Mouse (Mus musculus): ENCODE measurements around the gene Tbc1d22b. TPM values are rescaled to one million over a fixed set of nuclear protein-coding genes. Genes with fewer than 3 reads are reported as not detected.
"Not testable (repeated sequence)": the region's sequence is repeated elsewhere in the genome, so short reads cannot be mapped to it uniquely, and the experiment has no call there.

Tbc1d22b gene
- polyA plus RNA-seq, 1 experiment from 2014 or later, result 15.6 TPM

- H3K4me2 ChIP-seq (replicated peaks; ENCODE audit: low read depth, low read length), result no peak overlapping the region
- no peak for ATAC-seq (ENCODE audit: insufficient number of reproducible peaks, insufficient read depth, low FRiP score, low read depth)
- WGBS, result 43% methylated on average over 8 of the region's 8 CpGs
These were observed 38.9 kb upstream of the Tbc1d22b start for GRCm38 (mm10) chr17:29510691-29511090.

DNA sequence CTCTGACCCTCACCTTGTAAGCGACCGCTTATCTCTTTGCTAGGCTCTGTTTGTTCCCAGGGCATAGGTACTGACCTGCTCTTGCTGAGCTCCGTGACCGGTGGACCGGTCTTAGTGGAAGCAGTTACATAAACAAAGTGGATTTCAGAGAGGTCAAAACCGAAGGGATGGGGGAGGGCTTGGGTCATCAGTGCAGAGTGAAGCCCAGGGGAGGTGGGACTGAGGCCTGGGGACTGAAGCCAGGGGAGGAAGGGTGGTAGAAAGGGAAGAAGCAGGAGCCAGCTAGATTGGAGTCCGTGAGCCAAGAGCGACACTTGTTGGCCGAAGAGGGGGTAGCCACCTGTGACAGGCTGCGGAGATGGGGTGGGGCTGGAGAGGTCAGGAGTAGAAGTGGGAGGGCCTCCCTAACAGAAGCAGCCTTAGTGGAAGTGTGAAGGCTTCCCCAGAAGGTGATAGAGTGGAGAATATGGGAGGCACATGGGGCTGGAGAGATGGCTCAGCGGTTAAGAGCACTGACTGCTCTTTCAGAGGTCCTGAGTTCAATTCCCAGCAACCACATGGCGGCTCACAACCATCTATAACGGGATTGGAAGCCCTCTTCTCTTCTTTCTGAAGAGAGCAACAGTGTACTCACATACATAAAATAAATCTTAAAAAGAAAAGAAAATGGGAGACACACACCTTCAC is 36.4 kb upstream of the Tbc1d22b start:
- 23% methylated on average over 13 of the region's 13 CpGs for WGBS
- Histone ChIP-seq H3K27me3 (ENCODE audit: control insufficient read depth, insufficient read depth, low read length) (no peaks in the 10 kb centered on the region), H3K4me2 (replicated peaks; ENCODE audit: low read depth, low read length) (no peak overlapping the region), H3K4me3 (ENCODE audit: low read depth, low read length) (no peak overlapping the region), H3K9me3 (ENCODE audit: control insufficient read depth, low read depth, low read length) (no peaks in the 10 kb centered on the region), H3K27ac (ENCODE audit: low read length) (no peak overlapping the region), H3K36me3 (ENCODE audit: control insufficient read depth, insufficient read depth, low read length) (no peaks in the 10 kb centered on the region), H3K4me1 (ENCODE audit: control insufficient read depth, insufficient read depth, low read length) (no peaks in the 10 kb centered on the region), H3K9ac (replicated peaks; ENCODE audit: low read depth, low read length) (no peak overlapping the region)
- ATAC-seq (ENCODE audit: insufficient number of reproducible peaks, insufficient read depth, low FRiP score, low read depth), result peak; percentile 53; the same call in 1 of the 2 replicates

More at GRCm38 (mm10) chr17:29510691-29511090, 38.9 kb upstream of the Tbc1d22b start:
- no peak overlapping the region for H3K9ac ChIP-seq (replicated peaks; ENCODE audit: low read depth, low read length)
- no peaks in the 10 kb centered on the region for H3K36me3 ChIP-seq (ENCODE audit: control insufficient read depth, insufficient read depth, low read length)
- H3K27ac ChIP-seq (ENCODE audit: low read length), result no peak overlapping the region
- no peak overlapping the region for H3K4me3 ChIP-seq (ENCODE audit: low read depth, low read length)
- no peaks in the 10 kb centered on the region for H3K9me3 ChIP-seq (ENCODE audit: control insufficient read depth, low read depth, low read length)
- H3K4me1 ChIP-seq (ENCODE audit: control insufficient read depth, insufficient read depth, low read length), result no peaks in the 10 kb centered on the region
- no peaks in the 10 kb centered on the region for H3K27me3 ChIP-seq (ENCODE audit: control insufficient read depth, insufficient read depth, low read length)

DNA sequence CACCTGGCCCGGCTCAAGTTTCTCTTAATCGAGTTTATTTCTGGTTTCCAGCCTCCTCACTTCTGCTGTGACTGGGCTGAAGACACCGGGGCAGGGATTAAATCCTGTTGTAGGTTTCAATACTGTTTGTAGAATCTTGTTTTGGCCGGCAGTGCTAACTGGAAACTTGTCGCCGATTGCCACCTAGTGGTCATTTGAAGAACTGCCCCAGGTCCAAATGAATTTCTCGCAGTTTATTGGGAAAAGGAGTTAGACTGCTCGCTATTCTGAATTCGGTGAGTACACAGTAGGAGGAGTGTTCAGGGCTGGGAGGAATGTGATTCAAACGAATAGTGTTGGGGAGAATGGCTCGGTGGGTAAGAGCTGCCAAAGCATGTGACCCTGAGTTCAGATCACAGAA is 35.1 kb upstream of the Tbc1d22b start:
- peak; percentile 24; the same call in 1 of the 2 replicates for ATAC-seq (ENCODE audit: insufficient number of reproducible peaks, insufficient read depth, low FRiP score, low read depth)
- Histone ChIP-seq H3K9me3 (ENCODE audit: control insufficient read depth, low read depth, low read length) (no peaks in the 10 kb centered on the region), H3K9ac (replicated peaks; ENCODE audit: low read depth, low read length) (no peak overlapping the region), H3K4me1 (ENCODE audit: control insufficient read depth, insufficient read depth, low read length) (no peaks in the 10 kb centered on the region), H3K27me3 (ENCODE audit: control insufficient read depth, insufficient read depth, low read length) (no peaks in the 10 kb centered on the region), H3K4me2 (replicated peaks; ENCODE audit: low read depth, low read length) (no peak overlapping the region), H3K4me3 (ENCODE audit: low read depth, low read length) (no peak overlapping the region), H3K36me3 (ENCODE audit: control insufficient read depth, insufficient read depth, low read length) (no peaks in the 10 kb centered on the region), H3K27ac (ENCODE audit: low read length) (no peak overlapping the region)
- 3% methylated on average over 11 of the region's 11 CpGs for WGBS

- H3K4me2 ChIP-seq (replicated peaks; ENCODE audit: low read depth, low read length); ATAC-seq (ENCODE audit: insufficient number of reproducible peaks, insufficient read depth, low FRiP score, low read depth); H3K4me3 ChIP-seq (ENCODE audit: low read depth, low read length); H3K4me1 ChIP-seq (ENCODE audit: control insufficient read depth, insufficient read depth, low read length); H3K27me3 ChIP-seq (ENCODE audit: control insufficient read depth, insufficient read depth, low read length); H3K27ac ChIP-seq (ENCODE audit: low read length); H3K9me3 ChIP-seq (ENCODE audit: control insufficient read depth, low read depth, low read length); H3K36me3 ChIP-seq (ENCODE audit: control insufficient read depth, insufficient read depth, low read length); H3K9ac ChIP-seq (replicated peaks; ENCODE audit: low read depth, low read length): not testable (repeated sequence)
- WGBS, result 91% methylated on average over 5 of the region's 5 CpGs
These were observed 30.9 kb upstream of the Tbc1d22b start for GRCm38 (mm10) chr17:29518665-29519064.

GRCm38 (mm10) chr17:29519731-29520130 is 29.9 kb upstream of the Tbc1d22b start:
- WGBS, result 75% methylated on average over 8 of the region's 8 CpGs
- Histone ChIP-seq H3K36me3 (ENCODE audit: control insufficient read depth, insufficient read depth, low read length) (no peaks in the 10 kb centered on the region), H3K9ac (replicated peaks; ENCODE audit: low read depth, low read length) (no peak overlapping the region), H3K4me3 (ENCODE audit: low read depth, low read length) (no peak overlapping the region), H3K27ac (ENCODE audit: low read length) (no peak overlapping the region), H3K9me3 (ENCODE audit: control insufficient read depth, low read depth, low read length) (no peaks in the 10 kb centered on the region), H3K4me1 (ENCODE audit: control insufficient read depth, insufficient read depth, low read length) (no peaks in the 10 kb centered on the region), H3K27me3 (ENCODE audit: control insufficient read depth, insufficient read depth, low read length) (no peaks in the 10 kb centered on the region), H3K4me2 (replicated peaks; ENCODE audit: low read depth, low read length) (no peak overlapping the region)
- ATAC-seq (ENCODE audit: insufficient number of reproducible peaks, insufficient read depth, low FRiP score, low read depth), result no peak

- 73% methylated on average over 2 of the region's 2 CpGs for WGBS
- H3K4me2 ChIP-seq (replicated peaks; ENCODE audit: low read depth, low read length), result no peak overlapping the region
- no peak for ATAC-seq (ENCODE audit: insufficient number of reproducible peaks, insufficient read depth, low FRiP score, low read depth)
These were observed 24.0 kb upstream of the Tbc1d22b start for GRCm38 (mm10) chr17:29525613-29526012.

GRCm38 (mm10) chr17:29528568-29529187 is 20.9 kb upstream of the Tbc1d22b start:
- no peaks in the 10 kb centered on the region for H3K27me3 ChIP-seq (ENCODE audit: control insufficient read depth, insufficient read depth, low read length)
- ATAC-seq (ENCODE audit: insufficient number of reproducible peaks, insufficient read depth, low FRiP score, low read depth), result no peak
- H3K9ac ChIP-seq (replicated peaks; ENCODE audit: low read depth, low read length), result no peak overlapping the region
- H3K36me3 ChIP-seq (ENCODE audit: control insufficient read depth, insufficient read depth, low read length), result no peaks in the 10 kb centered on the region
- no peaks in the 10 kb centered on the region for H3K4me1 ChIP-seq (ENCODE audit: control insufficient read depth, insufficient read depth, low read length)
- H3K27ac ChIP-seq (ENCODE audit: low read length), result no peak overlapping the region
- no peaks in the 10 kb centered on the region for H3K9me3 ChIP-seq (ENCODE audit: control insufficient read depth, low read depth, low read length)
- WGBS, result 69% methylated on average over 8 of the region's 8 CpGs
- H3K4me3 ChIP-seq (ENCODE audit: low read depth, low read length), result no peak overlapping the region
- no peak overlapping the region for H3K4me2 ChIP-seq (replicated peaks; ENCODE audit: low read depth, low read length)

More at GRCm38 (mm10) chr17:29525613-29526012, 24.0 kb upstream of the Tbc1d22b start:
- H3K9me3 ChIP-seq (ENCODE audit: control insufficient read depth, low read depth, low read length), result no peaks in the 10 kb centered on the region
- no peak overlapping the region for H3K4me3 ChIP-seq (ENCODE audit: low read depth, low read length)
- no peak overlapping the region for H3K9ac ChIP-seq (replicated peaks; ENCODE audit: low read depth, low read length)
- no peaks in the 10 kb centered on the region for H3K27me3 ChIP-seq (ENCODE audit: control insufficient read depth, insufficient read depth, low read length)
- H3K36me3 ChIP-seq (ENCODE audit: control insufficient read depth, insufficient read depth, low read length), result no peaks in the 10 kb centered on the region
- no peak overlapping the region for H3K27ac ChIP-seq (ENCODE audit: low read length)
- no peaks in the 10 kb centered on the region for H3K4me1 ChIP-seq (ENCODE audit: control insufficient read depth, insufficient read depth, low read length)

DNA sequence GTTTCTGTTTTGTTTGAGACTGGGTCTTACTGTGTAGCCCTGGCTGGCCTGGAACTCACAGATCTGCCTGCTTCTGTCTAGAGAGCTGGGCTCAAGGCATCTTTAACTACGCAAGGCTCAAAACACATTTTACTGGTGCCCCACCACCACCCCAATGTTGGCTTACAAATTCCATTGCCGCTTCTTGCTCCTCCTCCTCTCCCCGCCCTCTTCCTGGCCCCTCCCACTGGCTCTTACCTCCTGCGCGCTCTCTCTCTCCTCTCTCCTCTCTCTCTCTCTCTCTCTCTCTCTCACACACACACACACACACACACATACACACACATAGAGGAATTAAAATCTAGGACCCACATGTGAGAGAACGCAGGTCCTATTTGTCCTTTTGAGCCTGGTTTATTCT is 19.1 kb upstream of the Tbc1d22b start:
- H3K27me3 ChIP-seq (ENCODE audit: control insufficient read depth, insufficient read depth, low read length), result no peaks in the 10 kb centered on the region
- no peak for ATAC-seq (ENCODE audit: insufficient number of reproducible peaks, insufficient read depth, low FRiP score, low read depth)
- no peak overlapping the region for H3K4me3 ChIP-seq (ENCODE audit: low read depth, low read length)
- no peaks in the 10 kb centered on the region for H3K4me1 ChIP-seq (ENCODE audit: control insufficient read depth, insufficient read depth, low read length)
- H3K4me2 ChIP-seq (replicated peaks; ENCODE audit: low read depth, low read length), result no peak overlapping the region
- H3K9me3 ChIP-seq (ENCODE audit: control insufficient read depth, low read depth, low read length), result no peaks in the 10 kb centered on the region; the same call in 1 of the 2 replicates
- no peak overlapping the region for H3K27ac ChIP-seq (ENCODE audit: low read length)
- H3K9ac ChIP-seq (replicated peaks; ENCODE audit: low read depth, low read length), result no peak overlapping the region
- WGBS, result 75% methylated on average over 6 of the region's 6 CpGs
- no peaks in the 10 kb centered on the region for H3K36me3 ChIP-seq (ENCODE audit: control insufficient read depth, insufficient read depth, low read length)
